Mouse (Mus musculus): ENCODE data around the gene Eogt. TPM values are rescaled to one million over a fixed set of nuclear protein-coding genes. Genes with fewer than 3 reads are reported as not detected.

The Eogt gene
- polyA plus RNA-seq, 1 experiment from 2014 or later, result 9.7 TPM

- WGBS, result 17% methylated on average over 12 of the region's 12 CpGs
- no peak for DNase-seq (ENCODE audit: extremely low spot score, low spot score)
- Histone ChIP-seq H3K4me1 (peaks cover 27% of the 10 kb centered on the region), H3K27me3 (ENCODE audit: poor library complexity, severe bottlenecking) (peaks cover 41% of the 10 kb centered on the region), H3K9me3 (no peaks in the 10 kb centered on the region), H3K27ac (no peak overlapping the region), H3K36me3 (replicated peaks) (no peaks in the 10 kb centered on the region), H3K4me3 (peak overlapping the region; percentile 18)
Measured at GRCm38 (mm10) chr6:97101190-97101957, 47.6 kb downstream of the Eogt start.

- Histone ChIP-seq H3K4me1 (peaks cover 16% of the 10 kb centered on the region), H3K9me3 (no peaks in the 10 kb centered on the region), H3K27me3 (ENCODE audit: poor library complexity, severe bottlenecking) (peaks cover 6% of the 10 kb centered on the region), H3K27ac (no peak overlapping the region), H3K4me3 (no peak overlapping the region), H3K36me3 (replicated peaks) (no peaks in the 10 kb centered on the region)
- WGBS, result 87% methylated on average over 2 of the region's 2 CpGs
- no peak for DNase-seq (ENCODE audit: extremely low spot score, low spot score)
Measured at GRCm38 (mm10) chr6:97082336-97082735, 66.6 kb downstream of the Eogt start.

DNA sequence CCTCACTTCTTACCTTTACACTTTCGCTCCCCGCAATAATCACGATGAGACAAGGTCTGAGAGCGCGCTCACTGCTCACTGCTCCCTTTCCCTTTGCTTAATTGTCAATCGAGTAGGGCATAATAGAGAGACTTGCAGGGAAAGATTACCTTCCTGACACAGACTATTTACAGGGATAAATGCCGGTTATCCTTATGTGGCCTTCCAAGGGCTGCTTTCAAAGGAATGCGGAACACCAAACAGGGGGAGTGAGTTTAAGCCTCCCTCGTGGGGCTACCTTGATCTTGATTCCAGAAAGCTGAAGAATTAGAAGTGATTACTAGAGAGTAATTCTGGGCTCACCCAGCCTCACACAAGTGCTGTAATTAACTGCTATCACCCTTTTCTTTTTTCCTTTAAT, 69.0 kb downstream of the Eogt start:
- no peaks in the 10 kb centered on the region for H3K36me3 ChIP-seq (replicated peaks)
- WGBS, result 25% methylated on average over 9 of the region's 9 CpGs
- peaks cover 16% of the 10 kb centered on the region for H3K4me1 ChIP-seq
- H3K27ac ChIP-seq, result no peak overlapping the region
- peaks cover 6% of the 10 kb centered on the region for H3K27me3 ChIP-seq (ENCODE audit: poor library complexity, severe bottlenecking)
- no peak for DNase-seq (ENCODE audit: extremely low spot score, low spot score)
- no peak overlapping the region for H3K4me3 ChIP-seq
- no peaks in the 10 kb centered on the region for H3K9me3 ChIP-seq

DNA sequence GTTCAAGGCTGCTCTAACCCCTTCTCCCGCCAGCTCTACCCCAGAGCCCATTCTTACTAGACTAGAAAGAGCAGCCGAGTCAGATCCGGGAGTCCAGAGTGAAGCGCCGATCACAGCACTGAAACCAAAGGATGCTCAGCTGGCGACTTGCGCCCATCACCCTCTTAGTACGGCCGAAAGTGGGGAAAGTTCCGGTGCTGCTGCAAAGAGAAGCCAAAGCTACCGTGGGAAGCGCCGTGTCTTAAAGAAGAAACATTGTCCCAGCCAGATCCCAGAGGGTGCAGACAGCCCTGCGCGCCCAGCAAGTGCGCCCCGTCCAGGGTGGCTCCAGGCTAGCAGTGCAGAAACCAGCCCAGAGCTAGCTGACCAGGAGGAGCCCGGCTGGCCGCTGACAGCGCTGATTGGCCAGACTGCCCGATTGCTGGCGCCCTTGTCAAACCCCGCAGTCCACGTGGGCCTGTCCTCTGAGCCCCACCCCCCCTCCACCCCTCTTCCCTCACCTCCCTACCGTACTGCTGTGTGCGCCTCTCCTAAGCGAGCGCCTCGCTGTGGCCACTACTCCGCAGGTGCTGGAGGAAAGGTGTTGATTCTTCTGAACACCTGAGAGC, 88.8 kb downstream of the Eogt start, which contains the start of gene Fam19a4:
Gene Fam19a4, minus strand, starts transcription at position 340 of the 608 bp plus-strand sequence.
- Histone ChIP-seq H3K4me3 (peak within 1 kb of the TSS; percentile 54), H3K27me3 (ENCODE audit: poor library complexity, severe bottlenecking) (peaks cover 54% of the 10 kb centered on the region), H3K36me3 (replicated peaks) (no peaks in the 10 kb centered on the region), H3K27ac (no peak within 1 kb of the TSS), H3K9me3 (no peaks in the 10 kb centered on the region), H3K4me1 (peaks cover 17% of the 10 kb centered on the region)
- WGBS, result under 1% methylated on average over 30 of the region's 30 CpGs
- DNase-seq (ENCODE audit: extremely low spot score, low spot score), result peak; percentile 72

Other genes starting within 250 kb of the Eogt start
- gene Fam19a4, start 88.8 kb downstream of the Eogt start, polyA plus RNA-seq (2016; fragmentation: Nextera tagmentation; extraction: Ambion mirVana), result 0.36 and 0.40 TPM in 2 replicates
- 24.2 and 26.3 TPM in 2 replicates for gene Tmf1, start 29.9 kb upstream of the Eogt start, polyA plus RNA-seq (2016; fragmentation: Nextera tagmentation; extraction: Ambion mirVana)
- 84.3 and 87.1 TPM in 2 replicates for gene Uba3, start 56.5 kb upstream of the Eogt start, polyA plus RNA-seq (2016; fragmentation: Nextera tagmentation; extraction: Ambion mirVana)
- gene Arl6ip5, start 61.5 kb upstream of the Eogt start, polyA plus RNA-seq (2016; fragmentation: Nextera tagmentation; extraction: Ambion mirVana), result 39.7 and 40.0 TPM in 2 replicates
- gene Lmod3, start 103.6 kb upstream of the Eogt start, polyA plus RNA-seq (2016; fragmentation: Nextera tagmentation; extraction: Ambion mirVana), result not detected in 2 replicates

All from forebrain, embryonic 10.5 days (tissue).